Mouse (Mus musculus): ENCODE measurements at regions not wholly inside any gene's neighbourhood (a gene's known extent, or its start where the extent isn't known, plus 50 kb on each side); places are given as distances from the start of the nearest gene placed in this dataset.

- peak; percentile 79 to 86 for DNase-seq (ENCODE audit: low spot score in 2 of 2)
Measured at GRCm38 (mm10) chr4:106228534-106228933, 87.5 kb upstream of the Usp24 start.

- no peak for DNase-seq (ENCODE audit: low spot score in 2 of 2)
Measured at GRCm38 (mm10) chr4:106229526-106229925, 86.5 kb upstream of the Usp24 start.

- peak; percentile 83 to 90 for DNase-seq (ENCODE audit: low spot score in 2 of 2)
Measured at GRCm38 (mm10) chr4:106232499-106232970, 83.5 kb upstream of the Usp24 start.

GRCm38 (mm10) chr4:106244384-106244819 is 71.6 kb upstream of the Usp24 start:
- peak in 1 of 2 experiments; percentile 23 for DNase-seq (ENCODE audit: low spot score in 2 of 2)

- DNase-seq (ENCODE audit: low spot score in 2 of 2): peak; percentile 46 to 52
Measured at GRCm38 (mm10) chr4:106244826-106245510, 71.0 kb upstream of the Usp24 start.

- no peak for DNase-seq (ENCODE audit: low spot score in 2 of 2)
Measured at GRCm38 (mm10) chr4:106246695-106247094, 69.3 kb upstream of the Usp24 start.

- no peak for DNase-seq (ENCODE audit: low spot score in 2 of 2)
Measured at GRCm38 (mm10) chr4:106247398-106247797, 68.6 kb upstream of the Usp24 start.

- DNase-seq (ENCODE audit: low spot score in 2 of 2): no peak
Measured at GRCm38 (mm10) chr4:106248272-106248671, 67.7 kb upstream of the Usp24 start.

GRCm38 (mm10) chr4:106249028-106249782 is 66.8 kb upstream of the Usp24 start:
- DNase-seq (ENCODE audit: low spot score in 2 of 2): no peak

GRCm38 (mm10) chr4:106250048-106250447 is 66.0 kb upstream of the Usp24 start:
- DNase-seq (ENCODE audit: low spot score in 2 of 2): no peak

- DNase-seq (ENCODE audit: low spot score in 2 of 2): no peak
Measured at GRCm38 (mm10) chr4:106251430-106251829, 64.6 kb upstream of the Usp24 start.

GRCm38 (mm10) chr4:106252946-106253345 is 63.1 kb upstream of the Usp24 start:
- no peak for DNase-seq (ENCODE audit: low spot score in 2 of 2)

- no peak for DNase-seq (ENCODE audit: low spot score in 2 of 2)
Measured at GRCm38 (mm10) chr4:106254761-106255475, 61.1 kb upstream of the Usp24 start.

GRCm38 (mm10) chr4:106255959-106256609 is 59.9 kb upstream of the Usp24 start:
- DNase-seq (ENCODE audit: low spot score in 2 of 2): peak; percentile 86 to 89

- DNase-seq (ENCODE audit: low spot score in 2 of 2): no peak
Measured at GRCm38 (mm10) chr4:106261404-106261803, 54.6 kb upstream of the Usp24 start.

GRCm38 (mm10) chr4:106261901-106262560 is 54.0 kb upstream of the Usp24 start:
- peak; percentile 50 to 73 for DNase-seq (ENCODE audit: low spot score in 2 of 2)

GRCm38 (mm10) chr4:106262751-106263725 is 53.0 kb upstream of the Usp24 start:
- DNase-seq (ENCODE audit: low spot score in 2 of 2): no peak
